Mouse (Mus musculus) hindbrain, embryonic 11.5 days (tissue): ENCODE results near the gene Pop7. TPM values are rescaled to one million over a fixed set of nuclear protein-coding genes. Genes with fewer than 3 reads are reported as not detected.

Experiments
- ATAC-seq: fragments of 200-750 bp; cut with Nextera tagmentation; 2 replicates; pipeline ENCODE4 v1.8.0; 2017; ENCODE audit warnings: mild to moderate bottlenecking, moderate TSS enrichment, moderate library complexity; ENCODE audit not compliant: low FRiP score
- DNase-seq: peaks from one replicate; pipeline ENCODE4 v3.0.0-alpha.2; 2015; ENCODE audit warnings: low spot score
- H3K27ac ChIP-seq: fragments of 300-500 bp; sonication (generic); 2 replicates; pipeline ENCODE4 v1.5.1; 2014; ENCODE audit warnings: mild to moderate bottlenecking, low read depth, low read length
- H3K27me3 ChIP-seq: fragments of 300-500 bp; sonication (generic); 2 replicates; pipeline ENCODE4 v1.6.1; 2014; ENCODE audit warnings: mild to moderate bottlenecking, low read length, moderate library complexity, mixed read lengths; ENCODE audit not compliant: control insufficient read depth, insufficient read depth
- H3K36me3 ChIP-seq: fragments of 300-500 bp; sonication (generic); 2 replicates; pipeline ENCODE4 v1.6.1; 2014; ENCODE audit warnings: mild to moderate bottlenecking, low read length, moderate library complexity, mixed read lengths; ENCODE audit not compliant: control insufficient read depth, insufficient read depth
- H3K4me1 ChIP-seq: fragments of 300-500 bp; sonication (generic); replicated peaks from 2 replicates; pipeline ENCODE4 v1.6.1; 2014; ENCODE audit warnings: low read length, mixed read lengths; ENCODE audit not compliant: control insufficient read depth, insufficient read depth
- H3K4me2 ChIP-seq: fragments of 300-500 bp; sonication (generic); replicated peaks from 2 replicates; pipeline ENCODE4 v1.6.1; 2014; ENCODE audit warnings: mild to moderate bottlenecking, low read depth, low read length
- H3K4me3 ChIP-seq: fragments of 300-500 bp; sonication (generic); 2 replicates; pipeline ENCODE4 v1.5.1; 2014; ENCODE audit warnings: low read depth, low read length
- H3K9ac ChIP-seq: fragments of 300-500 bp; sonication (generic); 2 replicates; pipeline ENCODE4 v1.6.1; 2014; ENCODE audit warnings: low read depth, low read length
- H3K9me3 ChIP-seq: fragments of 300-500 bp; sonication (generic); 2 replicates; pipeline ENCODE4 v1.6.1; 2016; ENCODE audit warnings: low read length; ENCODE audit not compliant: control insufficient read depth
- WGBS: fragments of 180-500 bp; shearing (Covaris S2); extraction: QIAGEN DNeasy Blood & Tissue Kit; methylation state at CpG from one replicate; pipeline ENCODE4 v1.1.7; 2014; 5-methylcytosine and 5-hydroxymethylcytosine counted together
- polyA plus RNA-seq: library from polyadenylated mRNA; unstranded; fragments of >200 nt; fragmentation: Nextera tagmentation; extraction: Ambion mirVana; gene quantifications from 2 replicates; pipeline ENCODE4 v1.2.1, GENCODE M21; 2014

Gene Pop7
- polyA plus RNA-seq, 1 experiment from 2014 or later: 55.2 TPM

DNA sequence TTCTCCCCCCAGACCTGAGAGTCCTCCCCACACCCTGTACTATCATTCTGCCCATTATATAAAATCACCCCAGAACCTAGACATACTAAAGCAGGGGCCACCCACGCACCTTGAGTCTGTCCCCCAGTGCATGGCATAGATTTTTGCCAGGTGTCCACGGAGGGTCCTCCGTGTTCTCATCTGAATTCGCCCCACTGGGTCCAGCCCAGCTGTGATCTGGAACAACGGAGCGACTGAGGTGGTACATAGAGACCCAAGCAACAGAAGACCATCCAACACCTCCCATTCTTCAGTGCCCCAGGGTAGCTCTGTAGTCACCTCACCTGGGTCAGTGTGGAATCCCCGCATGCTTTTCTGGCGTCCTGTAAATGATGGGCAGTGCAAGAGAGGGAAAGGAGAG, 27.8 kb upstream of the Pop7 start:
- Histone ChIP-seq H3K36me3 (peaks cover 23% of the 10 kb centered on the region), H3K27ac (peak overlapping the region; percentile 97), H3K27me3 (no peaks in the 10 kb centered on the region), H3K4me3 (peak overlapping the region; percentile 88), H3K4me2 (peak overlapping the region; percentile 95), H3K9ac (peak overlapping the region; percentile 97), H3K9me3 (no peaks in the 10 kb centered on the region), H3K4me1 (peaks cover 13% of the 10 kb centered on the region; the same call in 1 of the 2 replicates)
- no peak for DNase-seq
- WGBS: 71% methylated on average over 8 of the region's 8 CpGs
- no peak for ATAC-seq

GRCm38 (mm10) chr5:137529221-137529995, 27.1 kb upstream of the Pop7 start:
- no peak for DNase-seq

GRCm38 (mm10) chr5:137528247-137528968, 26.1 kb upstream of the Pop7 start:
- Histone ChIP-seq H3K36me3 (peaks cover 38% of the 10 kb centered on the region), H3K9ac (no peak overlapping the region), H3K4me2 (no peak overlapping the region), H3K27ac (no peak overlapping the region), H3K4me3 (no peak overlapping the region), H3K4me1 (peaks cover 13% of the 10 kb centered on the region; the same call in 1 of the 2 replicates), H3K9me3 (no peaks in the 10 kb centered on the region), H3K27me3 (no peaks in the 10 kb centered on the region)
- DNase-seq (no peak), ATAC-seq (no peak)
- 84% methylated on average over 22 of the region's 22 CpGs for WGBS

More at GRCm38 (mm10) chr5:137529221-137529995, 27.1 kb upstream of the Pop7 start:
- peak overlapping the region; percentile 95; the same call in 1 of the 2 replicates for H3K4me2 ChIP-seq
- peaks cover 28% of the 10 kb centered on the region for H3K36me3 ChIP-seq
- peaks cover 13% of the 10 kb centered on the region; the same call in 1 of the 2 replicates for H3K4me1 ChIP-seq
- no peaks in the 10 kb centered on the region for H3K9me3 ChIP-seq
- peak overlapping the region; percentile 97; the same call in 1 of the 2 replicates for H3K27ac ChIP-seq
- WGBS: 70% methylated on average over 15 of the region's 15 CpGs
- no peak for ATAC-seq
- H3K9ac ChIP-seq: peak overlapping the region; percentile 97; the same call in 1 of the 2 replicates
- no peaks in the 10 kb centered on the region for H3K27me3 ChIP-seq
- peak overlapping the region; percentile 88 for H3K4me3 ChIP-seq

DNA sequence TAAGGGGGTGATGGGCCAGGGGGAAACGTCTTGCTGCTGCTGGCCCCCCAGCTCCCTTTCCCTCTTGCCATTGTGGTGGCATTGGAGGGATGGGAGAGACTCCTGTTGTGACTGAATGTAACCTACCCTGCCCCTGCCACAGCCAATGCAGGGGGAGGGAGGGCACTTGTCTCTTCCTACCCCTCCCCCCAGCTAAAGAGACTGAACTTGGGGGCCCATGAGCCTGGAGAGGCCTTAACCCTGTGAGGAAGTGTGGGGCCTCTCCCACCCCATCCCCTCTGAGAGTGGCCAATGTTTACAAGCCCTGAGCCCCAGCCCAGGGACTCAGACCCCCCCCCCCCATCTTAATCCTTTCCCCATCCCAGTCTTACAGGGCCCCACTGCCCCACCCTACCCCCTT, 25.1 kb upstream of the Pop7 start:
- Histone ChIP-seq H3K9me3 (no peaks in the 10 kb centered on the region), H3K4me3 (no peak overlapping the region), H3K36me3 (peaks cover 47% of the 10 kb centered on the region), H3K4me1 (peaks cover 13% of the 10 kb centered on the region; the same call in 1 of the 2 replicates), H3K27me3 (no peaks in the 10 kb centered on the region), H3K9ac (peak overlapping the region; percentile 12; the same call in 1 of the 2 replicates), H3K27ac (0 out of 2 replicates have a peak overlapping the region, but pooled peaks have one; percentile 33), H3K4me2 (no peak overlapping the region)
- ATAC-seq (no peak), DNase-seq (no peak)
- 62% methylated on average over 1 of the region's 1 CpGs for WGBS

GRCm38 (mm10) chr5:137526192-137526936, 24.0 kb upstream of the Pop7 start:
- 44% methylated on average over 16 of the region's 16 CpGs for WGBS
- no peaks in the 10 kb centered on the region for H3K27me3 ChIP-seq
- peak overlapping the region; percentile 70 for H3K27ac ChIP-seq
- no peak overlapping the region for H3K4me3 ChIP-seq
- ATAC-seq: no peak
- no peaks in the 10 kb centered on the region for H3K9me3 ChIP-seq
- H3K4me1 ChIP-seq: peaks cover 13% of the 10 kb centered on the region; the same call in 1 of the 2 replicates
- DNase-seq: peak; percentile 52
- no peak overlapping the region for H3K9ac ChIP-seq
- H3K4me2 ChIP-seq: no peak overlapping the region
- peaks cover 51% of the 10 kb centered on the region for H3K36me3 ChIP-seq

- H3K4me2 ChIP-seq: no peak overlapping the region
- no peak overlapping the region for H3K27ac ChIP-seq
- ATAC-seq (no peak), DNase-seq (no peak)
- H3K9me3 ChIP-seq: no peaks in the 10 kb centered on the region
- 82% methylated on average over 16 of the region's 16 CpGs for WGBS
- peaks cover 12% of the 10 kb centered on the region; the same call in 1 of the 2 replicates for H3K4me1 ChIP-seq
- H3K36me3 ChIP-seq: peaks cover 57% of the 10 kb centered on the region
- no peak overlapping the region for H3K9ac ChIP-seq
- H3K27me3 ChIP-seq: no peaks in the 10 kb centered on the region
- no peak overlapping the region for H3K4me3 ChIP-seq
Measured at GRCm38 (mm10) chr5:137525511-137525910, 23.2 kb upstream of the Pop7 start.

DNA sequence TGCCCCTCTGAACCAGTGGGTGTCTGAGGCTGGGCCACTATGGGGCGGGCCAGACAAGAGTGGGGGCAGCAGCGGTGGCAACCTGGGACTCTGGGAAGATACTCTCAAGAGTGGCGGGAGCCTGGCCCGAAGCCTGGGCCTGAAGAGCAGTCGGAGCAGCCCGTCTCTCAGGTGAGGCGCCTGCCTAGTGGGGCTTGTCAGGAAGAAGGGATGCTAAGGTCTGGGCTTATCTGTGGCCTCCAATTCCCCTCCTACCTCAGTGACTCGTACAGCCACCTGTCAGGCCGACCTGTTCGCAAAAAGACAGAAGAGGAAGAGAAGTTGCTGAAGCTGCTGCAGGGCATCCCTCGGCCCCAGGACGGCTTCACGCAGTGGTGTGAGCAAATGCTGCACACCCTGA, 22.4 kb upstream of the Pop7 start:
- ATAC-seq (no peak), DNase-seq (no peak)
- no peaks in the 10 kb centered on the region for H3K9me3 ChIP-seq
- H3K27ac ChIP-seq: 0 out of 2 replicates have a peak overlapping the region, but pooled peaks have one; percentile 42
- no peaks in the 10 kb centered on the region for H3K27me3 ChIP-seq
- no peak overlapping the region; the same call in 1 of the 2 replicates for H3K4me3 ChIP-seq
- H3K4me2 ChIP-seq: no peak overlapping the region
- no peak overlapping the region for H3K9ac ChIP-seq
- 93% methylated on average over 13 of the region's 13 CpGs for WGBS
- peaks cover 61% of the 10 kb centered on the region for H3K36me3 ChIP-seq
- peaks cover 9% of the 10 kb centered on the region; the same call in 1 of the 2 replicates for H3K4me1 ChIP-seq

DNA sequence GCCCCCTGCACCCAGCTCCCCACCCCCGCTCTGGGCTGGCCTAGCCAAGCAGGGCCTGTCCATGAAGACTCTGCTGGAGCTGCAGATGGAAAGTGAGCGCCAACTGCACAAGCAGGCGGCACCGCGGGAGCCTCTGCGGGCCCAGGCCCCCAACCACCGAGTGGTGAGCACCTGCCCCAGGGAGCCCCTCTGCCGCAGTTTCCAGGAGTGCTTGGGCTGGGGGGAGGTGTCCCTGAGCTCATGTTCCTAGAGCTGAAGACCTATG, 21.9 kb upstream of the Pop7 start:
- 91% methylated on average over 8 of the region's 8 CpGs for WGBS
- no peak for ATAC-seq
- H3K4me2 ChIP-seq: no peak overlapping the region

More for the DNA sequence above, 21.9 kb upstream of the Pop7 start:
- Histone ChIP-seq H3K36me3 (peaks cover 58% of the 10 kb centered on the region), H3K4me3 (no peak overlapping the region), H3K27ac (no peak overlapping the region), H3K27me3 (no peaks in the 10 kb centered on the region), H3K9ac (no peak overlapping the region), H3K4me1 (peaks cover 5% of the 10 kb centered on the region; the same call in 1 of the 2 replicates), H3K9me3 (no peaks in the 10 kb centered on the region)
- no peak for DNase-seq
